Mouse (Mus musculus): Measurements from ENCODE around the gene Trpm4. TPM values are rescaled to one million over a fixed set of nuclear protein-coding genes. Genes with fewer than 3 reads are reported as not detected.

Trpm4 gene
- polyA plus RNA-seq, 1 experiment from 2014 or later: 15.0 TPM

GRCm38 (mm10) chr7:45336319-45336718 is 2.7 kb upstream of the Trpm4 start:
- ChIA-PET POLR2A (no interaction called here), CTCF (interaction anchor here (1.3 kb wide), 1 partner anchor 31 kb away, joined by 4 read pairs; no protein-coding TSS in a partner anchor)
- in situ Hi-C loops (cut with MboI; ENCODE audit: low pct_unique_long_range_greater_than_20kb): no loop called here
- ATAC-seq (no peak), DNase-seq (ENCODE audit: low read depth, low spot score) (no peak)
- H3K27me3 ChIP-seq: no peaks in the 10 kb centered on the region
- TF ChIP-seq CTCF (IDR thresholded peaks at IDR 0.05): no peak

- ATAC-seq: no peak
- TF ChIP-seq CTCF (IDR thresholded peaks at IDR 0.05): no peak
- CTCF ChIA-PET: no interaction called here
Observed at GRCm38 (mm10) chr7:45335056-45335455, 1.5 kb upstream of the Trpm4 start, which contains the start of gene Hrc. Gene Hrc (plus strand): TSS chr7:45335290.

GRCm38 (mm10) chr7:45334605-45335004 is 1.0 kb upstream of the Trpm4 start:
- in situ Hi-C loops (cut with MboI; ENCODE audit: low pct_unique_long_range_greater_than_20kb): no loop called here
- no peak for TF ChIP-seq CTCF (IDR thresholded peaks at IDR 0.05)
- DNase-seq (ENCODE audit: low read depth, low spot score) (no peak), ATAC-seq (no peak)
- ChIA-PET CTCF (no interaction called here), POLR2A (interaction anchor here (0.6 kb wide), 1 partner anchor 22 kb away, joined by 4 read pairs; no protein-coding TSS in a partner anchor)
- H3K27me3 ChIP-seq: no peaks in the 10 kb centered on the region

More at GRCm38 (mm10) chr7:45335056-45335455, 1.5 kb upstream of the Trpm4 start, which contains the start of gene Hrc:
- no peak for DNase-seq (ENCODE audit: low read depth, low spot score)
- POLR2A ChIA-PET: no interaction called here
- in situ Hi-C loops (cut with MboI; ENCODE audit: low pct_unique_long_range_greater_than_20kb): no loop called here
- no peaks in the 10 kb centered on the region for H3K27me3 ChIP-seq

- in situ Hi-C loops (cut with MboI; ENCODE audit: low pct_unique_long_range_greater_than_20kb): no loop called here
Observed at GRCm38 (mm10) chr7:45332685-45333425, 725 bp downstream of the Trpm4 start.

GRCm38 (mm10) chr7:45331502-45331901 is 2.1 kb downstream of the Trpm4 start:
- no peaks in the 10 kb centered on the region for H3K27me3 ChIP-seq
- POLR2A ChIA-PET: no interaction called here
- ATAC-seq (no peak), DNase-seq (ENCODE audit: low read depth, low spot score) (no peak)
- CTCF ChIA-PET: interaction anchor here (1.1 kb wide), 1 partner anchor 8 kb away, joined by 3 read pairs; no protein-coding TSS in a partner anchor
- no peak for TF ChIP-seq CTCF (IDR thresholded peaks at IDR 0.05)
- in situ Hi-C loops (cut with MboI; ENCODE audit: low pct_unique_long_range_greater_than_20kb): no loop called here

More at GRCm38 (mm10) chr7:45332685-45333425, 725 bp downstream of the Trpm4 start:
- peak; percentile 59 for ATAC-seq
- no peak for DNase-seq (ENCODE audit: low read depth, low spot score)
- H3K27me3 ChIP-seq: no peaks in the 10 kb centered on the region
- CTCF ChIA-PET: no interaction called here
- TF ChIP-seq CTCF (IDR thresholded peaks at IDR 0.05): no peak
- POLR2A ChIA-PET: interaction anchor here (0.6 to 1.1 kb wide), 2 partner anchors 17 to 33 kb away, joined by 3 read pairs; no protein-coding TSS in a partner anchor

- in situ Hi-C loops (cut with MboI; ENCODE audit: low pct_unique_long_range_greater_than_20kb): no loop called here
- ATAC-seq (no peak), DNase-seq (ENCODE audit: low read depth, low spot score) (no peak)
- no peak for TF ChIP-seq CTCF (IDR thresholded peaks at IDR 0.05)
- H3K27me3 ChIP-seq: no peaks in the 10 kb centered on the region
- CTCF ChIA-PET: no interaction called here
- POLR2A ChIA-PET: interaction anchor here (0.6 to 0.7 kb wide), 3 partner anchors 14 to 154 kb away, joined by 3 to 6 read pairs (median 3); no protein-coding TSS in a partner anchor
Observed at GRCm38 (mm10) chr7:45328841-45329475, 4.6 kb downstream of the Trpm4 start.

- no peak for TF ChIP-seq CTCF (IDR thresholded peaks at IDR 0.05)
- ChIA-PET CTCF (no interaction called here), POLR2A (interaction anchor here (0.6 kb wide), 1 partner anchor 360 kb away, joined by 10 read pairs; no protein-coding TSS in a partner anchor)
- no peaks in the 10 kb centered on the region for H3K27me3 ChIP-seq
- in situ Hi-C loops (cut with MboI; ENCODE audit: low pct_unique_long_range_greater_than_20kb): no loop called here
- ATAC-seq: no peak
- DNase-seq (ENCODE audit: low read depth, low spot score): no peak
Observed at GRCm38 (mm10) chr7:45325800-45326199, 7.8 kb downstream of the Trpm4 start.

- no peak for TF ChIP-seq CTCF (IDR thresholded peaks at IDR 0.05)
- ChIA-PET POLR2A (interaction anchor here (0.6 kb wide), 1 partner anchor 367 kb away, joined by 4 read pairs; no protein-coding TSS in a partner anchor), CTCF (interaction anchor here (1.0 kb wide), 1 partner anchor 8 kb away, joined by 3 read pairs; no protein-coding TSS in a partner anchor)
- no peaks in the 10 kb centered on the region for H3K27me3 ChIP-seq
- in situ Hi-C loops (cut with MboI; ENCODE audit: low pct_unique_long_range_greater_than_20kb): no loop called here
- ATAC-seq (no peak), DNase-seq (ENCODE audit: low read depth, low spot score) (no peak)
Observed at GRCm38 (mm10) chr7:45323069-45323468, 10.5 kb downstream of the Trpm4 start.

GRCm38 (mm10) chr7:45322245-45322644 is 11.3 kb downstream of the Trpm4 start:
- no peak for TF ChIP-seq CTCF (IDR thresholded peaks at IDR 0.05)
- ChIA-PET CTCF (no interaction called here), POLR2A (no interaction called here)
- ATAC-seq (no peak), DNase-seq (ENCODE audit: low read depth, low spot score) (no peak)
- in situ Hi-C loops (cut with MboI; ENCODE audit: low pct_unique_long_range_greater_than_20kb): no loop called here
- H3K27me3 ChIP-seq: no peaks in the 10 kb centered on the region

- TF ChIP-seq CTCF (IDR thresholded peaks at IDR 0.05): no peak
- POLR2A ChIA-PET: no interaction called here
- no peaks in the 10 kb centered on the region for H3K27me3 ChIP-seq
- DNase-seq (ENCODE audit: low read depth, low spot score) (no peak), ATAC-seq (no peak)
- CTCF ChIA-PET: no interaction called here
- in situ Hi-C loops (cut with MboI; ENCODE audit: low pct_unique_long_range_greater_than_20kb): no loop called here
Observed at GRCm38 (mm10) chr7:45316536-45316935, 17.0 kb downstream of the Trpm4 start.
